Mouse (Mus musculus) cerebellum, adult 2 months (tissue): ENCODE data around the gene Ovol2. TPM values are rescaled to one million over a fixed set of nuclear protein-coding genes. Genes with fewer than 3 reads are reported as not detected.

Experiments
- DNase-seq, 2 experiments: peaks; one replicate each; pipeline ENCODE4 v3.0.0; 2021
- H3K27ac ChIP-seq: fragments of 200-500 bp; 2 replicates; pipeline ENCODE4 v1.5.1; 2012; ENCODE audit warnings: low read length, control low read depth, inconsistent platforms; ENCODE audit not compliant: insufficient read depth
- H3K27me3 ChIP-seq: fragments of 200-500 bp; 2 replicates; pipeline ENCODE4 v1.6.1; 2012; ENCODE audit warnings: inconsistent platforms, mild to moderate bottlenecking, low read length, moderate library complexity; ENCODE audit not compliant: control insufficient read depth, insufficient read depth
- H3K4me1 ChIP-seq: fragments of 200-500 bp; 2 replicates; pipeline ENCODE4 v1.6.1; 2011; ENCODE audit warnings: low read length; ENCODE audit not compliant: control insufficient read depth, insufficient read depth
- H3K4me3 ChIP-seq: fragments of 200-500 bp; replicated peaks from 2 replicates; pipeline ENCODE3; 2011; ENCODE audit warnings: mild to moderate bottlenecking, low read depth, low read length, control low read depth; ENCODE audit not compliant: insufficient read depth
- CTCF ChIP-seq: fragments of 200-500 bp; IDR thresholded peaks from 2 replicates; pipeline ENCODE4 v1.5.1; 2011; ENCODE audit warnings: low read depth, mild to moderate bottlenecking, control low read depth, low read length, moderate library complexity, borderline replicate concordance; ENCODE audit not compliant: insufficient read depth
- POLR2A ChIP-seq: fragments of 200-500 bp; IDR thresholded peaks from 2 replicates; pipeline ENCODE4 v1.6.1; 2011; ENCODE audit warnings: low read length, control low read depth, borderline replicate concordance; ENCODE audit not compliant: insufficient read depth
- WGBS: fragments of 180-500 bp; shearing (Covaris S2); methylation state at CpG from one replicate; pipeline ENCODE4 v1.1.7; 2018; 5-methylcytosine and 5-hydroxymethylcytosine counted together
- polyA plus RNA-seq: library from polyadenylated mRNA; depleted of rRNA; stranded (reverse); fragments of >200 nt; gene quantifications from 2 replicates; pipeline ENCODE4 v1.2.3, GENCODE M21; 2012

The Ovol2 gene
- polyA plus RNA-seq, 1 experiment, result not detected

GRCm38 (mm10) chr2:144269679-144270475, 62.1 kb downstream of the Ovol2 start:
- peak overlapping the region; percentile 75 for H3K4me3 ChIP-seq
- TF ChIP-seq CTCF (no peak), POLR2A (no peak)
- H3K4me1 ChIP-seq, result no peaks in the 10 kb centered on the region
- H3K27me3 ChIP-seq, result no peaks in the 10 kb centered on the region
- H3K27ac ChIP-seq, result peak overlapping the region; percentile 17; the same call in 1 of the 2 replicates
- under 1% methylated on average over 32 of the region's 33 CpGs for WGBS
- DNase-seq, result no peak

GRCm38 (mm10) chr2:144269306-144269650, 62.7 kb downstream of the Ovol2 start:
- Histone ChIP-seq H3K27ac (no peak overlapping the region), H3K4me3 (no peak overlapping the region), H3K4me1 (no peaks in the 10 kb centered on the region), H3K27me3 (no peaks in the 10 kb centered on the region)
- no peak for DNase-seq
- WGBS, result 14% methylated on average over 11 of the region's 11 CpGs
- TF ChIP-seq CTCF (no peak), POLR2A (no peak)

GRCm38 (mm10) chr2:144268446-144269305, 63.3 kb downstream of the Ovol2 start:
- 44% methylated on average over 6 of the region's 6 CpGs for WGBS
- Histone ChIP-seq H3K27ac (no peak overlapping the region), H3K4me3 (no peak overlapping the region), H3K4me1 (no peaks in the 10 kb centered on the region), H3K27me3 (no peaks in the 10 kb centered on the region)
- no peak for TF ChIP-seq CTCF
- TF ChIP-seq POLR2A, result no peak
- DNase-seq, result no peak

GRCm38 (mm10) chr2:144267731-144268015, 64.3 kb downstream of the Ovol2 start:
- TF ChIP-seq POLR2A (no peak), CTCF (no peak)

DNA sequence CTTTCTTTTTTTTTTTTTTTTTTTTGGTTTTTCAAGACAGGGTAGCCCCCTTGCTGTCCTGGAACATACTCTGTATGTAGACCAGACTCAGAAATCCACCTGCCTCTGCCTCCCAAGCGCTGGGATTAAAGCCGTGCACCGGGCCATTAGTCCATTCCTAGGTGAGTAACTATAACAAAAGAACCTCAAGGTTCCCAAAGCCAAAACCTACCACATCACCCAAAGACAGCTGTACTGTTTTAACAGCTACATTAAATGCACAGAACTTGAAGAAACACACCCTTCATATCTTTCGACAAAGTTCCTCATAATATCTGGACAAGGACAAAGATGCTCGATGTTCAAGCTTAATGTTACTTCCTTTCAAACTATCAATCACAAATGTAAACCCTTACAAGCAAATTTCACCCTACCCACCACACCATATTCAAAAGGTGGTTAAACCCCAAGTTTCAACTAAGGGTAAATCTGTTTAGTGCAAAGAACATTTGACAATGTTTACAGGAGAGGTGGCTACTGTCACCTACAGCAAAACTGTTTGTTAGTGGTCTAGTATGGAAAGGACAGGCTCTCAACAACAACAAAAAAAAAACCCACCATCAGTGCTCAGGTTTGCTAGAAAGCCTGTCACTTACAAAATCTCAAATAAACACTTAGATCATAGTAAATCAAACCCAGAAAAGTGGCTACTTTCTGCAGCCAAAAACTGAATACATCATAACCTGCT, 64.8 kb downstream of the Ovol2 start:
- no peak overlapping the region for H3K27ac ChIP-seq
- H3K27me3 ChIP-seq, result no peaks in the 10 kb centered on the region
- H3K4me3 ChIP-seq, result no peak overlapping the region
- TF ChIP-seq CTCF (no peak), POLR2A (no peak)
- no peaks in the 10 kb centered on the region for H3K4me1 ChIP-seq
- no peak for DNase-seq
- WGBS, result 66% methylated on average over 5 of the region's 5 CpGs

More at GRCm38 (mm10) chr2:144267731-144268015, 64.3 kb downstream of the Ovol2 start:
- H3K4me1 ChIP-seq, result no peaks in the 10 kb centered on the region
- no peaks in the 10 kb centered on the region for H3K27me3 ChIP-seq
- H3K4me3 ChIP-seq, result no peak overlapping the region
- H3K27ac ChIP-seq, result no peak overlapping the region
- WGBS, result 57% methylated on average over 1 of the region's 1 CpGs
- DNase-seq, result no peak

DNA sequence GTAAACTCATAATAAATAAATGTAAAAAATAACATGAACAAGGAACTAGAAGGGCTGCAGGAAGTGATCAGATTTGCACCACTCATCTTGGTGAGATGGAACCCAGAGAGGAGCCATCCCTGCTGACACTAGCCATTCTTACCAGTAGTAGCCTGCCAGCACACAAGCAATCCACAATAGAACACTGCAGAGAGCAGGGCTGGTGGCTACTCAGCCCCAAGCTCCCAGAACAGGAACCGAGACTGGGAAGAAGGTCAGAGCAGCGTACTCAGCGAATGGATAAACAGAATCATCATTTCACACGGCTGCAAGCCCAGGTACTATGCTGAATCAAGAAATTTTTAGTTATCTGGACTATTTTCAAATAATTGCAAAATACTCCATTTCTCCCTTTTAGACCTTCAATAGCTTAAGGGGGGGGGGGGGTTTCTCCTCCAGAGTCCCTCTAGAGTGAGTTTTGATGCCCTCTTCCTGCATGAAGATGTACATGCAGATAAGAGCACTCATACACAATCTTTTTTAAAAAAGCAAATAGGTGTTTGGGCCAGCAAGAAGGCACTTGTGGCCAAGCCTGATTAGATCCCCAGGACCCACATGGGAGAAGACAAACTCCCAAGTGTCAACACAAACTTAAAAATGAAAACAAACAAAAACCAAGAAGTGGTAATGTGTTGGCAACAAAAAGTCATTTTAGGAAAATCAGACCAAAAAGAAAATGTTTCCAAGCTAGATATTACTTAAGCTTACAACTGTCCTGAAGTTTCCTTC, 65.8 kb downstream of the Ovol2 start:
- Histone ChIP-seq H3K4me1 (no peaks in the 10 kb centered on the region), H3K4me3 (no peak overlapping the region), H3K27ac (no peak overlapping the region), H3K27me3 (no peaks in the 10 kb centered on the region)
- WGBS, result 53% methylated on average over 4 of the region's 4 CpGs
- no peak for TF ChIP-seq POLR2A
- no peak for TF ChIP-seq CTCF
- no peak for DNase-seq

DNA sequence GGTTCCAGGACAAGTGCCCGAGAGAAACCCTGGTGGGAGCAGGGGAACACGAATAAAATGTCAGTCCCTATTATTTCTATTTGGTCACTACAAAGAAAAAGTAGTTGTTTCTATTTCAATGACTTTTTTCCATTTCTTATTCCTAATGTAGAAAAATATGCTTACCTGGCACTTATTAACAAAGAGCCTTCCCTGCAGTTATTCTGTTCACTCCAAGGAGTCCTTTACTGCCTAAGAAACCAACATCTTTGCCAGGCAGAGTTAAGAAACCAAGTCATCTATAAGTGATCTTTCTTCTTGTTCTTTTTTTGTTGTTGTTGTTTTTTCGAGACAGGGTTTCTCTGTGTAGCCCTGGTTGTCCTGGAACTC, 66.8 kb downstream of the Ovol2 start:
- 50% methylated on average over 3 of the region's 3 CpGs for WGBS
- no peak for TF ChIP-seq CTCF

More for the DNA sequence above, 66.8 kb downstream of the Ovol2 start:
- Histone ChIP-seq H3K27me3 (no peaks in the 10 kb centered on the region), H3K4me1 (no peaks in the 10 kb centered on the region), H3K4me3 (no peak overlapping the region), H3K27ac (no peak overlapping the region)
- DNase-seq, result no peak
